8 mouse cellular contexts compared by ENCODE assay signal in the genomic region with DNA sequence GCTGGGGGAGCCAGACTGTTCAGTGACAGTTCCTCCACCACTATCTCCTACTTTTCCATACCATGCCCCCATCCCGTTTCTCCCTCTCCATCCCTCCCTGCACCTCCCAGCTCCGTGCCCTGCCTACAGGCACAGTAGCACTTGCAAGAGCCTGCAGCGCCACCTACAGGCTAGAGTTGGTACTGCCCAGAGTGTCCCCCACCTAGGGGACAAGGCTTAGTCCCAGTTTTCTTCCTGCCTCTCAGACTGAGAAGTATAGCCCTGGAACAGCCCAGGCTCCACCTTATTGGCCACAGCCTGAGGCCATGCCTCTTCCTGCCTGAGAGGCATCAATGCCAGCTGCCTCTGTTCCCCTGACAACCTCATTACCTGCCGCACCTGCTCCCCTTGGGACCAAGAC.
DNase-seq lines count a peak whose midpoint lies in the region; ATAC-seq lines count a peak whose summit lies in the region.

No protein-coding gene starts in this region.

- no peaks in the 10 kb centered on the region for H3K9me3 ChIP-seq in intestine, embryonic 15.5 days
- no peaks in the 10 kb centered on the region for H3K9me3 ChIP-seq in midbrain, embryonic 14.5 days (ENCODE audit: control insufficient read depth, low read length)

- peaks cover 22% of the 10 kb centered on the region for H3K4me1 ChIP-seq in intestine, embryonic 15.5 days (replicated peaks)
- peaks cover 31% of the 10 kb centered on the region for H3K4me1 ChIP-seq in midbrain, embryonic 14.5 days (ENCODE audit: control insufficient read depth, insufficient read depth, low read length)

- no peak overlapping the region for H3K27ac ChIP-seq in intestine, embryonic 15.5 days
- no peak overlapping the region for H3K27ac ChIP-seq in midbrain, embryonic 14.5 days (replicated peaks; ENCODE audit: low read depth, low read length)

- no peaks in the 10 kb centered on the region for H3K27me3 ChIP-seq in intestine, embryonic 15.5 days (replicated peaks)
- no peaks in the 10 kb centered on the region for H3K27me3 ChIP-seq in midbrain, embryonic 14.5 days (ENCODE audit: control insufficient read depth, insufficient read depth, low read length)

- 11% methylated on average over 4 of the region's 4 CpGs for WGBS in intestine, embryonic 15.5 days
- 10% methylated on average over 4 of the region's 4 CpGs for WGBS in midbrain, embryonic 14.5 days

- ATAC-seq in intestine, embryonic 15.5 days: peak; percentile 48; the same call in 1 of the 2 replicates
- peak; percentile 62 for ATAC-seq in midbrain, embryonic 14.5 days (ENCODE audit: low FRiP score, low TSS enrichment)
- no peak for ATAC-seq in megakaryocyte, adult 5-6 weeks (ENCODE audit: poor library complexity, severe bottlenecking)

- no peak overlapping the region for H3K9ac ChIP-seq in intestine, embryonic 15.5 days
- no peak overlapping the region for H3K9ac ChIP-seq in midbrain, embryonic 14.5 days (replicated peaks; ENCODE audit: low read length)

- no peak overlapping the region for H3K4me2 ChIP-seq in intestine, embryonic 15.5 days (replicated peaks)
- no peak overlapping the region for H3K4me2 ChIP-seq in midbrain, embryonic 14.5 days (ENCODE audit: low read length)

- intact Hi-C loops in left cerebral cortex, postnatal 10 days (cut with DNase I): loop anchor here (2.0 to 10.0 kb wide), 3 partner anchors 86 to 525 kb away; partner anchors contain the start of gene Ptpru

- DNase-seq in WW6 (ENCODE audit: low read depth, low spot score): peak; percentile 28
- DNase-seq in cerebellum, postnatal 10 days: peak; percentile 95 to 98
- peak; percentile 91 for DNase-seq in frontal cortex, postnatal 36 days (ENCODE audit: low spot score in 2 of 2)
- peak; percentile 87 to 93 for DNase-seq in left cerebral cortex, postnatal 10 days (ENCODE audit: extremely low spot score in 1 of 2, low spot score in 2 of 2)
- DNase-seq in midbrain, embryonic 14.5 days: peak; percentile 89
- peak; percentile 13 to 42 for DNase-seq in spleen, adult 18-20 months

- no peaks in the 10 kb centered on the region for H3K36me3 ChIP-seq in intestine, embryonic 15.5 days
- no peaks in the 10 kb centered on the region for H3K36me3 ChIP-seq in midbrain, embryonic 14.5 days (ENCODE audit: control insufficient read depth, insufficient read depth, low read length)

- H3K4me3 ChIP-seq in intestine, embryonic 15.5 days (replicated peaks): no peak overlapping the region
- no peak overlapping the region for H3K4me3 ChIP-seq in midbrain, embryonic 14.5 days (replicated peaks; ENCODE audit: low read depth, low read length)

Comparison
In these comparisons a context has a peak if more than half of its experiments do, and no peak if none do; other contexts are left out.
1. DNase-seq: peak in every context shown above with its lines; median percentile 96 in cerebellum, postnatal 10 days; 91 in frontal cortex, postnatal 36 days; 90 in left cerebral cortex, postnatal 10 days; 89 in midbrain, embryonic 14.5 days; 28 in WW6; 28 in spleen, adult 18-20 months.